Mouse (Mus musculus): ENCODE measurements around the gene Rab15. TPM values are rescaled to one million over a fixed set of nuclear protein-coding genes. Genes with fewer than 3 reads are reported as not detected.

The Rab15 gene
- polyA plus RNA-seq, 1 experiment from 2014 or later: 2.0 TPM

DNA sequence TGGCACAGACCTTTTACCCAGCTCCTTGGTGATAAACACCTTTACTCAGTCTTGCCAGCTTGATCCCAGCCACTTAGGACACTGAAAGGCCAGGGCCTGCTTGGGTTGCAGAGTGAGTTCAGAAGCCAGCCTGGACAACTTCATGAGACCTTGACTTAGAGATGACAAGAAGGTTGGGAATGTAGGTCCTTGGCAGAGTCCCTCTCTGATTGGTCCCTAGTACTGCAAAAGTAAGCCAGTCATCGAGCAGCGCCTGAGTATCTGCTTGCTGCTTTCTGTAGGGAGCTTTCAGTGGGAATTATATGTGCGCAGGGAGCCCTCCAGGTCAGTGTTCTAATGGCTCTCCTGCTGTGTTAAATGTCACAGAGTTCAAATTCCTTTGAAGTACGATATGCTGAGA lies 47.6 kb downstream of the Rab15 start:
- Histone ChIP-seq H3K27me3 (ENCODE audit: control insufficient read depth, insufficient read depth, low read length) (no peaks in the 10 kb centered on the region), H3K4me3 (ENCODE audit: control insufficient read depth in 1 of 2, insufficient read depth in 1 of 2, low read depth in 1 of 2, low read length in 2 of 2) (no peak overlapping the region), H3K9ac (ENCODE audit: low read length) (no peak overlapping the region), H3K36me3 (ENCODE audit: control insufficient read depth, insufficient read depth, low read length) (peaks cover 13% of the 10 kb centered on the region), H3K4me2 (ENCODE audit: low read length) (no peak overlapping the region), H3K4me1 (ENCODE audit: control insufficient read depth in 2 of 2, insufficient read depth in 2 of 2, low read length in 2 of 2) (peaks cover 4 to 6% of the 10 kb centered on the region in 2 experiments; a peak in 3 of 4 replicates), H3K27ac (replicated peaks in 1 of 2; ENCODE audit: control insufficient read depth in 1 of 2, insufficient read depth in 1 of 2, low read depth in 2 of 2, low read length in 2 of 2) (peak overlapping the region; percentile 5 to 55; a peak in 3 of 4 replicates), H3K9me3 (ENCODE audit: control insufficient read depth, low read length) (0 out of 2 replicates have a peak, but pooled peaks cover 2% of the 10 kb centered on the region)
- 38% methylated on average over 4 of the region's 4 CpGs for WGBS
- no peak for ATAC-seq (ENCODE audit: insufficient number of reproducible peaks, insufficient read depth, low FRiP score, low read depth)

DNA sequence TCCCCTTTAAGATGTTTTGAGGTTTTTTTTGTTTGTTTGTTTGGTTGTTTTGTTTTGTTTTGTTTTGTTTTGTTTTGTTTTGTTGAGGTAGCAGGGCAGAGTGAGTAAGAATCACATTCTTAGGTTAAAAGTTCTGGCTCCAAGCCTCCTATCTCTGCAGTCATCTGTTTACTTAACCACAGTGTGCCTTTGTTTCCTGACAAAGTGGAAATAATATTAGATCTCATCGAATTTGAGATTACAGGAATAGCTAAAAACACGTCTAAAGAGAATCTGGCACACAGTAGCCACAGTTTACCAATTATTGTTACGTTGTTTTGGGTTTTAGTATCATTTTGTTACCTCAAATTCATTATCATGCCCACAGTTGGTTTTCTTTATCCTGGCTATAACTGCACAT lies 48.1 kb downstream of the Rab15 start:
- H3K36me3 ChIP-seq (ENCODE audit: control insufficient read depth, insufficient read depth, low read length): peaks cover 9% of the 10 kb centered on the region
- peaks cover 4 to 6% of the 10 kb centered on the region in 2 experiments; a peak in 3 of 4 replicates for H3K4me1 ChIP-seq (ENCODE audit: control insufficient read depth in 2 of 2, insufficient read depth in 2 of 2, low read length in 2 of 2)
- 0 out of 2 replicates have a peak, but pooled peaks cover 2% of the 10 kb centered on the region for H3K9me3 ChIP-seq (ENCODE audit: control insufficient read depth, low read length)
- no peak overlapping the region for H3K4me2 ChIP-seq (ENCODE audit: low read length)
- no peak for ATAC-seq (ENCODE audit: insufficient number of reproducible peaks, insufficient read depth, low FRiP score, low read depth)
- 70% methylated on average over 3 of the region's 3 CpGs for WGBS
- H3K27ac ChIP-seq (replicated peaks in 1 of 2; ENCODE audit: control insufficient read depth in 1 of 2, insufficient read depth in 1 of 2, low read depth in 2 of 2, low read length in 2 of 2): peak overlapping the region in 1 of 2 experiments; percentile 55; a peak in 1 of 4 replicates
- no peaks in the 10 kb centered on the region for H3K27me3 ChIP-seq (ENCODE audit: control insufficient read depth, insufficient read depth, low read length)
- no peak overlapping the region for H3K4me3 ChIP-seq (ENCODE audit: control insufficient read depth in 1 of 2, insufficient read depth in 1 of 2, low read depth in 1 of 2, low read length in 2 of 2)
- H3K9ac ChIP-seq (ENCODE audit: low read length): no peak overlapping the region

DNA sequence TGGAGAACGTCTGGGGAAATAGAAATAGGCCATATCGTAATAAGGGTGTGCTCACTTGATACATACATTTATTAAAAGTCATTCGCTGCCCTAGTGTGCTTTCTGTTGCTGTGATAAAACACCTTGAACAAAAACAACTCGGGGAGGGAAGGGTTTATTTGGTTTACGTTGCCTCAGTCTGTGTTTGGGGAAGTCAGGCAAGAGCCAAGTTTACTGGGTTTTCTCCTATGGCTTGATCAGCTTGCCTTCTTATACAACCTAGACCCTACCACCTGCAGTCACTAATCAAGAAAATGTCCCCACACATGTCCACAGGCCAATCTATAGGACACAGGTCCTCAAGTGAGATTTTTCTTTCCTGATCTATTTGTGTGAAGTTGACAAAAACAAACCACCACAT lies 51.2 kb downstream of the Rab15 start:
- Histone ChIP-seq H3K4me1 (ENCODE audit: control insufficient read depth in 2 of 2, insufficient read depth in 2 of 2, low read length in 2 of 2) (peaks cover 4 to 8% of the 10 kb centered on the region in 2 experiments), H3K36me3 (ENCODE audit: control insufficient read depth, insufficient read depth, low read length) (no peaks in the 10 kb centered on the region), H3K4me3 (ENCODE audit: control insufficient read depth in 1 of 2, insufficient read depth in 1 of 2, low read depth in 1 of 2, low read length in 2 of 2) (no peak overlapping the region), H3K9ac (ENCODE audit: low read length) (no peak overlapping the region), H3K9me3 (ENCODE audit: control insufficient read depth, low read length) (no peaks in the 10 kb centered on the region), H3K4me2 (ENCODE audit: low read length) (no peak overlapping the region), H3K27me3 (ENCODE audit: control insufficient read depth, insufficient read depth, low read length) (no peaks in the 10 kb centered on the region), H3K27ac (replicated peaks in 1 of 2; ENCODE audit: control insufficient read depth in 1 of 2, insufficient read depth in 1 of 2, low read depth in 2 of 2, low read length in 2 of 2) (no peak overlapping the region)
- 87% methylated on average over 5 of the region's 5 CpGs for WGBS
- no peak for ATAC-seq (ENCODE audit: insufficient number of reproducible peaks, insufficient read depth, low FRiP score, low read depth)

DNA sequence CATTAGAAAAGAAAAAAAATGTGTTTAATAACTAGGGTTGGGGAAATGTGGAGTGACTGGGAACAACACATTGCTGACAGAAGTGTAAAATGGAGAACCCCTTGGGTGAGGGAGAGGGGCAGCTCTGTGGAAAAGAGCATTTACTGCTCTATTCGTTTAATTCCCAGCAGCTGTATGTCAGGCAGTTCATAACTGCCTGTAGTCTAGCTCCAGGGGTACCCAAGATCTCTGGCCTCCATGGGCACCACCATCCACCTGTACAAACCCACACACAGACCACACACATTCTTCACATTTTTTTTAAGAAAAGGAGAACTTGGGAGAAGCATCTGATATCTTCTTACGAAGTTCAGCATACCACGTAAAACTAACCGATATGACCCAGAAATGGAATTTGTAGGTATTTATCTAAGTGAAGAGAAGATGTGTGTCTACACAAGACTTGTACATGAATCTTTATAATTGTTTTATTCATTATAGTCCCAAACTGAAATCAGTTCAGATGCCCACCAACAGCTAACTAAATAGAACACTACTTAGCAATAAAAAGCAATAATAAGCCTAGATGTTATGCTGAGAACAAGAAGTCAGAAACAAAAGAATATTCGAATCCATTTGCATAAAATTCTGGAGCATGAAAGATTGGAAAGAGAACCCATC lies 51.7 kb downstream of the Rab15 start:
- H3K9ac ChIP-seq (ENCODE audit: low read length): no peak overlapping the region

DNA sequence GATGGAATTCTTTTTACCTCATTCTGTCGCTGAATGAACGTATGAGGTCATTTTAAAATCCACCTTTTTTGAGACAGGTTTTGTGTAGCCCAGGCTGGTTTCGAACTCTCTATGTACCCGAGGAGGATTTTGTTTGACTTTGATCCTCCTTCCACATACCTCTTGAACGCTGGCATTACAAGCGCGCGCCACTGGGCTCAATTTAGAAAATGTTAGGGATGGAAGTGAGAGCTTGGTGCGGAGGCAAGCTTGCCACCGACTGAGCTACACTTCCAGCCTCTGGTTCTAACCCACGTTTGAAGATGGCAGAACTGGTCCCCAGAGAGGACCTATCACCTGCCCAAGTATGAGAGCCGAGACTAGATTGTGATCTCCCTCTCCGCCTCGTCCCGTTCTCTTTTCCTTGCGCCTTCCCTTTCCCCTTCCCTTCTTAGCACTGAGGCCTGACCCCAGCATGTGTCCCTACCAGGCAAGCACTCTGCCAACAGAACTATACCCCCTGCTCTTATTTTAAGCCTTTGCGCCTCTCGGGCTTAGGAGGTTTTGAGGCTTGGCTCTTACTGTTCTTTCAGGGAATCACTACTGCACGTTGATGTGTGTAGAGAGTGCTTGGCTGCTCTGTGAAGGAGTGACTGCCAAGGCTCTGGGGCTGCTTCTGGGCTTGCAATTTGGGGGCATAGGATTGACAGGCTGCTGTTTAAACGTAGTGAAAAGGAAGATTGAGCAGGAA lies 56.6 kb downstream of the Rab15 start:
- Histone ChIP-seq H3K27me3 (ENCODE audit: control insufficient read depth, insufficient read depth, low read length) (no peaks in the 10 kb centered on the region), H3K27ac (replicated peaks in 1 of 2; ENCODE audit: control insufficient read depth in 1 of 2, insufficient read depth in 1 of 2, low read depth in 2 of 2, low read length in 2 of 2) (peak overlapping the region; percentile 78 to 87), H3K4me3 (ENCODE audit: control insufficient read depth in 1 of 2, insufficient read depth in 1 of 2, low read depth in 1 of 2, low read length in 2 of 2) (peak overlapping the region; percentile 54 to 86), H3K4me1 (ENCODE audit: control insufficient read depth in 2 of 2, insufficient read depth in 2 of 2, low read length in 2 of 2) (peaks cover 6 to 8% of the 10 kb centered on the region in 2 experiments; a peak in 3 of 4 replicates), H3K9me3 (ENCODE audit: control insufficient read depth, low read length) (no peaks in the 10 kb centered on the region), H3K4me2 (ENCODE audit: low read length) (peak overlapping the region; percentile 77), H3K36me3 (ENCODE audit: control insufficient read depth, insufficient read depth, low read length) (no peaks in the 10 kb centered on the region), H3K9ac (ENCODE audit: low read length) (peak overlapping the region; percentile 77)
- ATAC-seq (ENCODE audit: insufficient number of reproducible peaks, insufficient read depth, low FRiP score, low read depth): 0 out of 2 replicates have a peak, but pooled peaks have one; percentile 5
- WGBS: 21% methylated on average over 20 of the region's 20 CpGs

More for the DNA sequence above, 51.7 kb downstream of the Rab15 start:
- Histone ChIP-seq H3K4me2 (ENCODE audit: low read length) (no peak overlapping the region), H3K4me1 (ENCODE audit: control insufficient read depth in 2 of 2, insufficient read depth in 2 of 2, low read length in 2 of 2) (peaks cover 10 to 13% of the 10 kb centered on the region in 2 experiments), H3K9me3 (ENCODE audit: control insufficient read depth, low read length) (no peaks in the 10 kb centered on the region), H3K36me3 (ENCODE audit: control insufficient read depth, insufficient read depth, low read length) (no peaks in the 10 kb centered on the region), H3K27ac (replicated peaks in 1 of 2; ENCODE audit: control insufficient read depth in 1 of 2, insufficient read depth in 1 of 2, low read depth in 2 of 2, low read length in 2 of 2) (no peak overlapping the region), H3K4me3 (ENCODE audit: control insufficient read depth in 1 of 2, insufficient read depth in 1 of 2, low read depth in 1 of 2, low read length in 2 of 2) (no peak overlapping the region), H3K27me3 (ENCODE audit: control insufficient read depth, insufficient read depth, low read length) (no peaks in the 10 kb centered on the region)
- 86% methylated on average over 5 of the region's 5 CpGs for WGBS
- no peak for ATAC-seq (ENCODE audit: insufficient number of reproducible peaks, insufficient read depth, low FRiP score, low read depth)

DNA sequence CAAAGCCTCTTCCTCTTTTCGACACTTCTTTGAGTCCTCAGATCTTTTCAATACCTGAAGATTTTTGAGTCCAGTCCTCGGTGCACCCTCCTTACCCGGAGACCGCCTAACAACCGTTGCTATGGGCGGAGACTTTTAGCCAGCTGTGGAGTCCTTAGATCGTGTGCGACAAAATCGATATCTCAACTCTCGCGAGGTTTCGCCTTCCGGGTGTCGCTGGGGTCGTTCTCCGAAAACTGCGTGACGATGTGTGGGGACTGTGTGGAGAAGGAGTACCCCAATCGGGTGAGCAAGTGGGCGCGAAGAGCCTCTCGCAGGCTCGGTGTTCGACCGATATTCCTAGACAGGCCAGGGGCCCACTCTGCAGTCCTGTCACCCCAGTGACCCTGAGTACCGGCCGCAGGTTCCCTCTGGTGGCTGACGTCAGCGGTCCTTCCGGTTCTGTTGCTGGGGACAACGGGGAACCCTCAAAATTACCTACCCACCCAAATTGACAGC lies 57.3 kb downstream of the Rab15 start, which contains the start of the genes Churc1 and Fntb:
TSS of gene Churc1 (plus strand) at position 185 of the 498 bp plus-strand sequence.
TSS of gene Fntb (plus strand) at position 236 of the 498 bp plus-strand sequence.
- under 1% methylated on average over 31 of the region's 31 CpGs for WGBS
- ATAC-seq (ENCODE audit: insufficient number of reproducible peaks, insufficient read depth, low FRiP score, low read depth): peak; percentile 89
- H3K4me1 ChIP-seq (ENCODE audit: control insufficient read depth in 2 of 2, insufficient read depth in 2 of 2, low read length in 2 of 2): peaks cover 6 to 8% of the 10 kb centered on the region in 2 experiments; a peak in 3 of 4 replicates

DNA sequence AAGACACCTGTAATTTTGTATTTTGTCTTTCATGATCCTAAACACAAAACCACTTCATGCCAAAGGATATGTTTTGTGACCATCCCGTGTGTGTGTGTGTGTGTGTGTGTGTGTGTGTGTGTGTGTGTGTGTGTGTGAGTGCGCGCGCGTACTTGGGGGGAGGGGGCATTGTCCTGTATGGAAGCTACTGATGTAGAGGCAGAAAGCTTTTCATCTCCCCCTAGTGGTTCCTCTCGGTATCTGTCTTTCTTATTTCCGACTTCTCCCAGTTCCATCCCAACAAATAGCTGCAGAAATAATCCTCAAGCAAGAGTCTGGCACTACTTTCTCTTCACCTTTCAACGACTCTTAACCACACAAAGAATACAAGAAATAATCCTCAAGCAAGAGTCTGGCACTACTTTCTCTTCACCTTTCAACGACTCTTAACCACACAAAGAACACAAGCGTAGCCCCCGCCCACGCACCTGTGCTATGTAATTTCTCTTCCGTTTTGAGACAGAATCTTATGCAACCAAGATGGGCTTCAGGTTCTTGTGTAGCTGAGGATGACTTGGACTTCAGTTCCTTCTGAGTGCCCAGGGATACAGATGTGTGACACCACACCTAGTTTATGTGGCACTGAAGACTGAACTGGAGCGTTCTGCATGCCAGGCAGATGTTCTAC lies 69.9 kb downstream of the Rab15 start:
- no peak overlapping the region for H3K27ac ChIP-seq (replicated peaks in 1 of 2; ENCODE audit: control insufficient read depth in 1 of 2, insufficient read depth in 1 of 2, low read depth in 2 of 2, low read length in 2 of 2)
- H3K9ac ChIP-seq (ENCODE audit: low read length): no peak overlapping the region
- H3K4me3 ChIP-seq (ENCODE audit: control insufficient read depth in 1 of 2, insufficient read depth in 1 of 2, low read depth in 1 of 2, low read length in 2 of 2): no peak overlapping the region
- no peaks in the 10 kb centered on the region for H3K27me3 ChIP-seq (ENCODE audit: control insufficient read depth, insufficient read depth, low read length)
- ATAC-seq (ENCODE audit: insufficient number of reproducible peaks, insufficient read depth, low FRiP score, low read depth): no peak
- no peaks in the 10 kb centered on the region for H3K9me3 ChIP-seq (ENCODE audit: control insufficient read depth, low read length)
- no peak overlapping the region for H3K4me2 ChIP-seq (ENCODE audit: low read length)
- 47% methylated on average over 14 of the region's 14 CpGs for WGBS
- H3K36me3 ChIP-seq (ENCODE audit: control insufficient read depth, insufficient read depth, low read length): no peaks in the 10 kb centered on the region
- H3K4me1 ChIP-seq (ENCODE audit: control insufficient read depth in 2 of 2, insufficient read depth in 2 of 2, low read length in 2 of 2): no peaks in the 10 kb centered on the region

More for the DNA sequence above, 57.3 kb downstream of the Rab15 start, which contains the start of the genes Churc1 and Fntb:
- peak within 1 kb of the TSS; percentile 77 for H3K4me2 ChIP-seq (ENCODE audit: low read length)
- H3K9me3 ChIP-seq (ENCODE audit: control insufficient read depth, low read length): no peaks in the 10 kb centered on the region
- H3K27ac ChIP-seq (replicated peaks in 1 of 2; ENCODE audit: control insufficient read depth in 1 of 2, insufficient read depth in 1 of 2, low read depth in 2 of 2, low read length in 2 of 2): peak within 1 kb of the TSS; percentile 78 to 87
- no peaks in the 10 kb centered on the region for H3K27me3 ChIP-seq (ENCODE audit: control insufficient read depth, insufficient read depth, low read length)
- peak within 1 kb of the TSS; percentile 54 to 86 for H3K4me3 ChIP-seq (ENCODE audit: control insufficient read depth in 1 of 2, insufficient read depth in 1 of 2, low read depth in 1 of 2, low read length in 2 of 2)
- H3K36me3 ChIP-seq (ENCODE audit: control insufficient read depth, insufficient read depth, low read length): no peaks in the 10 kb centered on the region
- H3K9ac ChIP-seq (ENCODE audit: low read length): peak within 1 kb of the TSS; percentile 77

Data from heart, embryonic 14.5 days (tissue).